Mouse (Mus musculus) heart, embryonic 16.5 days (tissue): Measurements from ENCODE around the gene Anp32e. TPM values are rescaled to one million over a fixed set of nuclear protein-coding genes. Genes with fewer than 3 reads are reported as not detected.
"Not testable (repeated sequence)": the region's sequence is repeated elsewhere in the genome, so short reads cannot be mapped to it uniquely, and the experiment has no call there.

Experiments
- ATAC-seq: fragments of 200-750 bp; cut with Nextera tagmentation; replicated peaks from 2 replicates; pipeline ENCODE4 v1.8.0; 2017; ENCODE audit warnings: moderate number of reproducible peaks; ENCODE audit not compliant: insufficient read depth, low FRiP score; ENCODE audit errors: extremely low read depth
- H3K27ac ChIP-seq: fragments of 300-500 bp; sonication (generic); 2 replicates; pipeline ENCODE4 v1.5.1; 2014; ENCODE audit warnings: mild to moderate bottlenecking, low read length, control low read depth, moderate library complexity
- H3K27me3 ChIP-seq: fragments of 300-500 bp; sonication (generic); 2 replicates; pipeline ENCODE4 v1.6.1; 2014; ENCODE audit warnings: low read length, mixed read lengths; ENCODE audit not compliant: control insufficient read depth, insufficient read depth
- H3K36me3 ChIP-seq: fragments of 300-500 bp; sonication (generic); 2 replicates; pipeline ENCODE4 v1.6.1; 2014; ENCODE audit not compliant: control insufficient read depth, insufficient read depth
- H3K4me1 ChIP-seq: fragments of 300-500 bp; sonication (generic); 2 replicates; pipeline ENCODE4 v1.6.1; 2014; ENCODE audit warnings: low read length, mixed read lengths; ENCODE audit not compliant: control insufficient read depth, insufficient read depth
- H3K4me2 ChIP-seq: fragments of 300-500 bp; sonication (generic); 2 replicates; pipeline ENCODE4 v1.6.1; 2014; ENCODE audit warnings: low read depth, mild to moderate bottlenecking, control low read depth, low read length
- H3K4me3 ChIP-seq: fragments of 300-500 bp; sonication (generic); 2 replicates; pipeline ENCODE4 v1.5.1; 2014; ENCODE audit warnings: mild to moderate bottlenecking, control low read depth, low read length
- H3K9ac ChIP-seq: fragments of 300-500 bp; sonication (generic); 2 replicates; pipeline ENCODE4 v1.6.1; 2014; ENCODE audit warnings: low read length, control low read depth
- H3K9me3 ChIP-seq: fragments of 300-500 bp; sonication (generic); replicated peaks from 2 replicates; pipeline ENCODE4 v1.6.1; 2016; ENCODE audit warnings: low read length; ENCODE audit not compliant: control insufficient read depth
- WGBS: fragments of 180-500 bp; shearing (Covaris S2); extraction: QIAGEN DNeasy Blood & Tissue Kit; methylation state at CpG from one replicate; pipeline ENCODE4 v1.1.7; 2014; 5-methylcytosine and 5-hydroxymethylcytosine counted together
- polyA plus RNA-seq: library from polyadenylated mRNA; unstranded; fragments of >200 nt; fragmentation: Nextera tagmentation; extraction: Ambion mirVana; gene quantifications from 2 replicates; pipeline ENCODE4 v1.2.1, GENCODE M21; 2015

Gene Anp32e
- polyA plus RNA-seq, 1 experiment from 2014 or later = 233 TPM

DNA sequence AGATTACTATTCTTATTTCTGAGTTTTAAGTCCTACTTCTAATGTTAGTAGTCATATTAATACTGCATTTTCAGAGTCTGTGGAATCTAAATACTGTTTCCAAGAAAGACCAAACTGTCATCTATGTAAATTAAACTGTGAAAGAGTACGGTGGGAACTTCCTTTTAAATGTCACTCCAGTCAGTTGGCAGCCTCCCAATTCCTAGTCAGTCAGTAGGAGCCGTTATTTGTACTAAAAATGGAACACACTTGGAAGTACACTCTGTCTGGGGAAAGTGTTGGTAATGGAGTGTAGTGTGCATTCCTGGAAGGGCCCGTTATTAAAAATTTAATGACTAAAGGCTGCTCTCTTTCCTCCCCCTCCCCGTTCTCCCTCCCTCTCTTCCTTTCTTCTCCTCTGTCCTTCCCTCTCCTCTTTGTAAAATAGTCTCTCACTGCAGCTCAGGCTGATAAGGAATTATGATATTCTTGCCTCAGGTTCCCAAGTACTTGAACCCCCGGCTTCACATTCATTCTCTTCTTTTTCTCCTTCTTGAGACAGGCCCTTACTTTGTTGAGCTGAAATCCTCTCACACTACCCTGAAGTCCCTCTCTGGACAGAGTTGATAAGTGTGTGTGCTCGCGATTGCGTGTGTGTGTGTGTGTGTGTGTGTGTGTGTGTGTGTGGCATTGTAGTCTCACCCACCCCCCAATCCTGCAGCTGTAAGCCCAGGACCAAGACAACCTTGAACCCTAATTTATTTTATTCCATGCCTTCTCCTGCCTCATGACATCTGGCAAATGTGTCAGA is 28.5 kb downstream of the Anp32e start:
- peak; percentile 79 for ATAC-seq
- peak overlapping the region; percentile 28 for H3K4me2 ChIP-seq
- no peaks in the 10 kb centered on the region for H3K36me3 ChIP-seq
- 13% methylated on average over 8 of the region's 8 CpGs for WGBS
- H3K4me1 ChIP-seq = peaks cover 24% of the 10 kb centered on the region
- no peaks in the 10 kb centered on the region for H3K27me3 ChIP-seq
- H3K27ac ChIP-seq = peak overlapping the region; percentile 90
- no peak overlapping the region for H3K4me3 ChIP-seq
- H3K9me3 ChIP-seq = no peaks in the 10 kb centered on the region
- H3K9ac ChIP-seq = peak overlapping the region; percentile 38; the same call in 1 of the 2 replicates

DNA sequence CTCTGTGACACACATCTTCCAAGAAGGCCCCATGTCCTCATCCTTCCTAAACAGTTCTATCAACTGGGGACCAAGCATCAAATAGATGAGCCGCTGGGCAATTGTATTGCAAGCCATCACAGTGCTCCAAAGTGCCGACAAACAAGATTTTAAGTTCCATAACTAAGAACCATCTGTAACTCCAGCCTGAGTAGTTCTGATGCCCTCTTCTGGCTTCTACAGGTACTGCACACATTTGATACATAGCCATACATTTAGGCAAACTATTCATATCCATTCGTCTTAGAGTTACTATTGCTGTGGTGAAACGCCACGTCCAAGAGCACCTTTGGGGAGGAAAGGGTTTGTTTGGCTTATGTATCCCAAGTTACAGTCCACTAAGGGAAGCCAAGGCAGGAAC is 30.0 kb downstream of the Anp32e start:
- H3K27me3 ChIP-seq = no peaks in the 10 kb centered on the region
- no peak overlapping the region for H3K4me2 ChIP-seq
- ATAC-seq = no peak
- H3K4me3 ChIP-seq = no peak overlapping the region
- H3K36me3 ChIP-seq = no peaks in the 10 kb centered on the region
- WGBS = 79% methylated on average over 5 of the region's 5 CpGs
- no peak overlapping the region for H3K9ac ChIP-seq
- H3K27ac ChIP-seq = peak overlapping the region; percentile 56; the same call in 1 of the 2 replicates
- peaks cover 24% of the 10 kb centered on the region for H3K4me1 ChIP-seq
- H3K9me3 ChIP-seq = no peaks in the 10 kb centered on the region

- Histone ChIP-seq H3K27me3 (no peaks in the 10 kb centered on the region), H3K9me3 (no peaks in the 10 kb centered on the region), H3K9ac (no peak overlapping the region), H3K4me1 (peaks cover 24% of the 10 kb centered on the region), H3K27ac (no peak overlapping the region), H3K4me2 (no peak overlapping the region), H3K4me3 (no peak overlapping the region), H3K36me3 (no peaks in the 10 kb centered on the region)
- ATAC-seq = no peak
- 100% methylated on average over 1 of the region's 1 CpGs for WGBS
These were observed 30.8 kb downstream of the Anp32e start for GRCm38 (mm10) chr3:95959807-95960206.

GRCm38 (mm10) chr3:95962182-95962581 is 33.1 kb downstream of the Anp32e start:
- H3K4me1 ChIP-seq = peaks cover 22% of the 10 kb centered on the region
- H3K4me2 ChIP-seq, H3K27me3 ChIP-seq, ATAC-seq, H3K9me3 ChIP-seq, H3K36me3 ChIP-seq, H3K9ac ChIP-seq, H3K4me3 ChIP-seq: not testable (repeated sequence)
- H3K27ac ChIP-seq = peak overlapping the region; percentile 82
- 70% methylated on average over 8 of the region's 8 CpGs for WGBS

DNA sequence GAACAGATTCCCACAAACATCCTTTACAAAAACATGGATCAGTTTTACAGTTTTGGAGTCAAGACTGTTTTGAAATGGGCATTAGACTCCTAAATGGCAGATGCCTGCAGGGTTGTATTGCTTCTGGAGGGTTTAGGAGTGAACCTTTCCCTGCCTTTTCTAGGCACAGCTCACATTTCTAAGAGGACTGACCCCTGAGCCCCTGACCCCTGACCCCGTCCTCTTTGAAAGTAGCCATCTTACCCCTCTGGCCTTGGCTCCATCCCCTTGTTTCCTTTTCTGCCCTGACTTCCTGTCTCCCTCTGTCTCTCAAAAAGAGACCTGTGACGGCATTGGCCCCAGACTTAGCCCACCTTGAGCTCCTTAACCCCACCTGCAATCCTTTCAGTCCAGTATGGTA is 34.2 kb downstream of the Anp32e start:
- Histone ChIP-seq H3K27me3 (no peaks in the 10 kb centered on the region), H3K27ac (no peak overlapping the region), H3K9me3 (no peaks in the 10 kb centered on the region), H3K4me3 (no peak overlapping the region), H3K4me2 (no peak overlapping the region), H3K36me3 (no peaks in the 10 kb centered on the region), H3K4me1 (peaks cover 15% of the 10 kb centered on the region), H3K9ac (no peak overlapping the region)
- no peak for ATAC-seq
- 58% methylated on average over 2 of the region's 2 CpGs for WGBS

GRCm38 (mm10) chr3:95963681-95964080 is 34.6 kb downstream of the Anp32e start:
- no peaks in the 10 kb centered on the region for H3K9me3 ChIP-seq
- H3K4me3 ChIP-seq = no peak overlapping the region
- peaks cover 12% of the 10 kb centered on the region for H3K4me1 ChIP-seq
- whole genome bisulfite sequencing = 38% methylated on average over 4 of the region's 4 CpGs
- no peak for ATAC-seq
- no peak overlapping the region for H3K27ac ChIP-seq
- no peak overlapping the region for H3K9ac ChIP-seq
- no peaks in the 10 kb centered on the region for H3K27me3 ChIP-seq
- H3K36me3 ChIP-seq = no peaks in the 10 kb centered on the region
- no peak overlapping the region for H3K4me2 ChIP-seq

DNA sequence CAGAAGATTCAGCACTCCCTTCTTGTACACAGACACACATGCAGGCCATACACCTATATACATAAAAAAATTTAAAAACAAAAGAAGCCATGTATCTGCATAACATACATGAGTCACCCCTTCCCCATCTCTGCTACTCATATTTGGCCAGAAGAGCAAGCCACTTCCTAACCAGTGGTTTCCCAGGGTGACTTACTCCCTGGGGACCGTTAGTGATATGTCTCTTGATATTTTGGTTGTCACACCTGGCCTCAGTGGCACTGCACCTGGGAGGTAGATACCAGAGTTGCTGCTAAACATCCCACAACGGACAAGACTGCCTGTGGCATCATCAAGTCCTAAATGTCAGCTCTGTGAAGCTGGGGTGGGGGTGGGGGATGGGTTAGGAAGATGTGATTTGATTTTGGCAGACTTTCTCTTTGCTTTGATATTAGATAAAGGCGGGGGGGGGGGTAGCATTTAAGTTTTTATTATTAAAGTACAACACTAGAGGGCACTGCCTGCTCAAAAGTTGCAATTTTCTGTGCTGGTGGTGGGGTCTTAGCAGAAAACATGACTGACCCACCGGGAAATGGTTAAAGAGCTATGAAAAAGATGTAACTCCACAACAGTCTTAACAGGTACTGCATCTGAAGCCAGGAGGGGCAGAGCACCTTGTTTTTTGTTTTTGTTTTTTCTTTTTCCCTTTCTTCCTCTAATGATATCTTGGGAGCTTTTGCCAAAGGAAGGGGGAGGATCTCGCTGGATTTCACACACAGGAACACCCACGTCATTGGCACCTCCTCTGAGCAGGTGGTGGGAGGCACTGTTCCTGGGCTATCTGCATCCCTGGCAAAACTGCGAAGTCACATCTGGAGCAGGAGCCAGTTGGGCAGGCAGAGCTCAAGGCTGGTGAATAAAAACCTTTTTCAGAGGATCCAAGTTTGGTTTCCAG is 36.7 kb downstream of the Anp32e start:
- peak overlapping the region; percentile 17; the same call in 1 of the 2 replicates for H3K27ac ChIP-seq
- no peaks in the 10 kb centered on the region for H3K36me3 ChIP-seq
- peak overlapping the region; percentile 14; the same call in 1 of the 2 replicates for H3K4me3 ChIP-seq
- 6% methylated on average over 7 of the region's 7 CpGs for WGBS
- peak overlapping the region; percentile 8; the same call in 1 of the 2 replicates for H3K9ac ChIP-seq
- no peaks in the 10 kb centered on the region for H3K9me3 ChIP-seq
- H3K4me1 ChIP-seq = peaks cover 19% of the 10 kb centered on the region
- 0 out of 2 replicates have a peak, but pooled peaks have one; percentile 31 for ATAC-seq
- no peaks in the 10 kb centered on the region for H3K27me3 ChIP-seq
- peak overlapping the region; percentile 50 for H3K4me2 ChIP-seq

DNA sequence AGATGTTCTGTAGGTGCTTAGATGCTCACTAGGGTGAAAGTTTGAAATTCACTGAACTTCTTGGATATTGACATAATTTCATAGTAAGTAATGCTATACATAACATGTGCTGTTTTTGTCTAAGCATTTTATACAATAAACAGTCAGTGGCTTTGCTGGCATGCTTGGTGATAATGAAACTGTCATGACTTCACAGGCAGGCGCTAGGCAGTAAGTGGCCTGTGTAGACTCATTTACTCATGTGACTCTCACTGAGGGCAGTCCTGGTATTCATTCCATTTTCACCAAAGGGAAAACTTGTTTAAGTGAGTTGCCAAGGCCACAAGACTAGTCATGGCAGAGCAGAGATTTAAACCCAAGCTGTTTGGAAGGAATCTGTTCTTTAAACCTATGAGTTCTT is 40.2 kb downstream of the Anp32e start:
- H3K9ac ChIP-seq = no peak overlapping the region
- WGBS = 59% methylated on average over 1 of the region's 1 CpGs
- no peaks in the 10 kb centered on the region for H3K9me3 ChIP-seq
- peak overlapping the region; percentile 28; the same call in 1 of the 2 replicates for H3K27ac ChIP-seq
- no peak overlapping the region for H3K4me2 ChIP-seq
- ATAC-seq = no peak
- H3K27me3 ChIP-seq = 0 out of 2 replicates have a peak, but pooled peaks cover 2% of the 10 kb centered on the region
- H3K4me3 ChIP-seq = no peak overlapping the region
- H3K36me3 ChIP-seq = no peaks in the 10 kb centered on the region
- peaks cover 20% of the 10 kb centered on the region for H3K4me1 ChIP-seq
